Mouse (Mus musculus): ENCODE results near the gene Krtap4-6. TPM values are rescaled to one million over a fixed set of nuclear protein-coding genes. Genes with fewer than 3 reads are reported as not detected.
"Not testable (repeated sequence)": the region's sequence is repeated elsewhere in the genome, so short reads cannot be mapped to it uniquely, and the experiment has no call there.

Krtap4-6 gene
- not detected for total RNA-seq (2021)

GRCm38 (mm10) chr11:99665860-99666259 lies at the start of gene Krtap4-6:
Gene Krtap4-6 (minus strand): TSS chr11:99665960.
- DNase-seq = no peak

DNA sequence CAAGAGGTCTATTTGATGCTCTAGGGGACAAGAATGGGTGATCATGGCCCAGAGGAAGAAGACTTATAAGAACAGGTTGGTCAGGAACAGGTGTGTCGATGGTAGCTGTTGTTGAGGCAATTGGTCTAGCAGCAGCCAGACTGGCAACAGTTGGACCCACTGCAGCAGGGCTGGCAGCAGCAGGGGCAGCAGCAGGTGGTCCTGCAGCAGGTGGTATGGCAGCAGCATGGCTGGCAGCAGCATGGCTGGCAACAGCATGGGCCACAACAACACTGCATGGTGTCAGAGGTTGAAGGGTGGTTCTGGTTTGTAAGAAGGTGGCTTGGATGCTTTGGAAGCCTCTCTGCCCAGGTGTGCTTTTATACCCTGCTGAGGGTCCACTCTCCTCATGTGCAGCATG lies 24.7 kb upstream of the Krtap4-6 start, which contains the start of gene Gm14190:
Gene Gm14190 (minus strand): TSS at position 278 of the 400 bp plus-strand sequence.
- DNase-seq = no peak

DNA sequence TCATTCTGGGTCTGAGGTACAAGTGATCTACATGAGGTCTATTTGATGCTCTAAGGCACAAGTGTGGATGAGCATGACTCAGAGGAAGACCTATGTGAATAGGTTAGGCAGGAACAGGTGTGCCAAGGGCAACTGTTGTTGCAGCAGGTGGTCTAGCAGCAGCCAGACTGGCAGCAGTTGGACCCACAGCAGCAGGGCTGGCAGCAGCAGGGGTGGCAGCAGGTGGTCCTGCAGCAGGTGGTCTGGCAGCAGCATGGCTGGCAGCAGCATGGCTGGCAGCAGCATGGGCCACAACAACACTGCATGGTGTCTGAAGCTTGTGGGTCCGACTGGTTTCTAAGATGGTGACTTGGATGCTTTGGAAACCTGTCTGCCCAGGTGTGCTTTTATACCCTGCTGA lies 19.5 kb upstream of the Krtap4-6 start:
- DNase-seq = not testable (repeated sequence)

DNA sequence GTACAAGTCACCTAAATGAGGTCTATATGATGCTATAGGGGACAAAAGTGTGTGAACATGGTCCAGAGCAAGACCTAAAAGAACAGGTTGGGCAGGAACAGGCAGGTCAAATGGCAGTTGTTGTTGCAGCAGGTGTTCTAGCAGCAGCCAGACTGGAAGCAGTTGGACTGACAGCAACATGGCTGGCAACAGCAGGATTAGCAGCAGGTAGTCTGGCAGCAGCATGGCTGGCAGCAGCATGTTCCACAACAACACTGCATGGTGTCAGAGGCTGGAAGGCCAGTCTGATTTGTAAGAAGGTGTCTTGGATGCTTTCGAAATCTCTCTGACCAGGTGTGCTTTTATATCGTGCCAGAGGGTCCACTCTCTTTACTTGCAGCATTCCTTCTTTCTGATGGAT lies 17.7 kb upstream of the Krtap4-6 start:
- no peak for DNase-seq

DNA sequence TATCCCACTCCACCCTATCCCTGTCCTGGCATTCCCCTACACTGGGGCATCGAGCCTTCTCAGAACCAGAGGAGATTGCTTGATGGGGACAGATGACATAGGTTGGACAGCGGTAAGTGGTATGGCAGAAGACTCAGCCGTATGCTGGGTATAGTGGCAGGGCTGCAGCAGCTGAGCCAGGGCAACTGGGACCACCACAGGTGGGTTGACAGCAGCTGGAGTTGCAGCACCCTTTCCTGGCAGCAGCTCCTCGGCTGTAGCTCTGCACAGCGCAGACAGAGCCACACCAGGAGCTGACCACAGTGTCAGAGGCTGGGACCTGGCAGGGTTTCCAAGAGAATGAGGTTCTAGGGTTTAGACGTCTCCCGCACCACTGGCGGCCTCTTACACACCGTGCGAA lies 3.0 kb downstream of the Krtap4-6 start:
- no peak for DNase-seq

DNA sequence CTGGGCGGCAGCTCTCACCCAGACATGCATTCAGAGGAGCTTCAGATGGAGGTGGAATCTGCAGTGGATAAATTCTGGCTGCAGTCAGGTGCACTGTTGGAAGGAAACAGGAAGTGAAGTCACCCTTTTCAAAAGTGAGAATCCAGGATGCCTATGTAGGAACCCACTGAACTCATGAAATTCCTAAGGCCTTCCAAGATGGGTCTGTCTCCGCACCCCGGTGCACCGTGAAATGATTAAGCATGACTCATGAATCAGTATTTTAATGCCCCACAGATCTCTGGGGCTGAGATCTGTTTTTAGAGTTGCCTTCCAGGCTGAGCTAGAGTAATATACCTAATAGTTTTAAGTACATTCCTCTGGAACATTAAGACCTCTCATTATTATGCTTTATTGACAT lies 6.5 kb downstream of the Krtap4-6 start:
- no peak for DNase-seq

- DNase-seq = not testable (repeated sequence)
These were observed 7.2 kb downstream of the Krtap4-6 start, which contains the start of gene Gm11563 for GRCm38 (mm10) chr11:99658467-99659010. Gene Gm11563 (minus strand): TSS chr11:99658960.

DNA sequence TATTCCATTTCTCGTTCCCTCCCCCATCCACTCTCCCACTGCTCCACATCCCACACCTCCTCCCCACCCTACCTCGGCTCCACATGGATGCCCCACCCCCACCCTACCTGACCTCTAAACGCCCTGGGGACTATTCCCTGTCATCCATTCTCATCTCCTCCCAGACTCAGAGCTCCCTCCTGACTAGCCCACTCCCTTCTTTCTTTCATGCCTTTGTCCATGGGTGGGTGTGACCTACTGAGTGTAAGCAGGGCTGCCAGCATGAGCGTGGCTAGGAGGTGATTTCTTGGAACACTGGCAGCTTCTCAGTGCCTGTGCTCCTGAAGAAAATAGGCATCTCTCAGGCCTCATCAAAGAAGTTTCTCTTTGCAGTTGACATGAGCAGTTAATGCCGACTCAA lies 8.7 kb downstream of the Krtap4-6 start:
- DNase-seq = no peak

GRCm38 (mm10) chr11:99650136-99650535 lies 15.6 kb downstream of the Krtap4-6 start, which contains the start of gene Gm11555:
Gene Gm11555 (minus strand): TSS chr11:99650236.
- no peak for DNase-seq

DNA sequence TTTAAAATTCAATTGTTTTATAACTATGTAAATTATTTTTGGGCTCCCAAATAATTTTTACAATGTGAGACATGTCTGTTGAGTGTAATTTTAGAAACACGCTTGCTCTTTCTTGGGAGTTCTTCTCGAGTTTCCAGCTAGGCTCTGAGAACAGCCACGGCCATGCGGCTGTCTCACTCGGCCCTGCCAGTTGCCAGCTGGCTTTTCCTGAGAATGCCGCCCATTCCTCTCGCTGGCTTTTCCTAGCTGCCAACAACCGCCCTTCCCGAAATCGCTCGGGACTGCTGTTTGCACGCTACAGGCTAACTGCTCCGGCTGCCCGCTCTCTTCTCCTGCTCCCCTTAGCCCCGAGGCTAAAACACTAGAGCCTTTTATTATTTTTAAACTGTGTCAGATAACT lies 19.3 kb downstream of the Krtap4-6 start:
- no peak for DNase-seq

DNA sequence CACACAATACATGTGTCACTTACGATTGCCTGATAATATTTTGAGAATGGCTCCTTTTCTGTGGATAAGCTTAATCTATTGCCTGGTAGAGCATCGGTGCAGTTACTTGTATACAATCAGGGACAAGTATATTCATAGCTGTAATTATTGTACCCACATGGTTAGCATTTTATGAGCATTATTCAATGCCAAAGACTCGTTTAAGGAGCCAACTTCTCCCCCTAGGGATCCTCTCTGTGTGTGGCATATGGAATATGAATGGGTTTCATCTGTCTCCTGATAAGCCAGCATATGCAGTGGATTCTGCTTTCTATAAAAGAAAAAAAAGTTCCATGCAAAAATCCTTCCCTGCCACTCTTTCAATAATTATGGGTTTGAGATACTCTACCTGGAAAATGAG lies 21.4 kb downstream of the Krtap4-6 start:
- no peak for DNase-seq

- not testable (repeated sequence) for DNase-seq
These were observed 22.1 kb downstream of the Krtap4-6 start, which contains the start of gene Krtap4-7 for GRCm38 (mm10) chr11:99643635-99644139. Gene Krtap4-7 (minus strand): TSS chr11:99644089.

DNA sequence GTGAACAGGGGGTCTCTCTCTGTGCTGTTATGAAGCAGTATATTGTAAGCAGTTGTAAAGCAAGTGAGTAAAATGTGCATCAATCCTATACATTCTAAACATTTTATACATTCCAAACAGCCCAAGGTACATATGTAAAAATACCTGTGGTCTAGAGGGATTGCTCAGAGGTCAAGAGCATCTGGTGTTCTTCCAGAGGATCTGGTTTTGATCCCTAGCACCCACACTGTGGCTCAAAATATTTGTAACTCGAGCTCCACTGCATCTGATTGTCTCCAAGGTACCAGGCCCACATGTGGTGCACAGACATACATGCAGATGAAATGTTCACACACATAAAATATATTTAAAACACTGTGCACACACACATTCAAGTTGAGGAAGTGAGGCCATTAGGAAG lies 24.8 kb downstream of the Krtap4-6 start:
- no peak for DNase-seq

DNA sequence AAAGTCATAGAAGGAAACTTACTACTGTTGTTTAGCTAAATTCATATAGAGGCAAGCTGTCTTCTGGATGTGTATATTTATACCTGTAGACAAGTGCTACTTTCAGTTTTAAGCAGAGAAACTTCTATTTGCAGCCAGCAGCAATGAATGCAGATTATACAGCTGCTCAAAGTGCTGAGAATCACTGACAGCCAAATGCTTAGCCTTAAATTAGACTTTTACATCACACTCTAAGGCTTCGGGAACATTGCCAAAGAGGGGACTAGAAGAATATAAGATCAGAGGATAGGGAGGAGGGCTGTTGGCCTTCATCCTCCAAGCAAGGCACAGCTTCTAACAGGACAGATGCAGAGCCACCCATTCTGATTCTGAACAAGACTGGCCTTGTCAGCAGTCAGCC lies 28.7 kb downstream of the Krtap4-6 start:
- DNase-seq = no peak

DNA sequence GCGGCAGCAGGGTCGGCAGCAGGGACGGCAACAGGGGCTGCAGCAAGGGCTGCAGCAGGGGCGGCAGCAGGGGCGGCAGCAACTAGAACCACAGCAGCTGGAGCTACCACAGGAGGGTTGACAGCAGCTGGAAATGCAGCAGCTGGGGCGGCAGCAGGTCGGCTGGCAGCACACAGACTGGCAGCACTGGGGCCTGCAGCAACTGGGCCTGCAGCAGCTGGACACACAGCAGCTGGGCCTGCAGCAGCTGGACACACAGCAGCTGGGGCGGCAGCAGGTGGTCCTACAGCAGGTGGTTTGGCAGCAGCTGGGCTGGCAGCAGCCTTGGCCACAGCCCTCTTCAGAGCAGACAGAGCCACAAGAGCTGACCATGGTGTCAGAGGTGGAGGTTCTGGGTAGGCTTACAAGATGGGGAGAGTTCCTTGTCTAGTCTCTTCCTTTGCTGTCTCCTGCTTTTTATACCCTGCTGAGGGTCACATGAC lies 31.1 kb downstream of the Krtap4-6 start, which contains the start of gene Krtap4-2:
Gene Krtap4-2 (minus strand): TSS at position 432 of the 482 bp plus-strand sequence.
- no peak for DNase-seq

DNA sequence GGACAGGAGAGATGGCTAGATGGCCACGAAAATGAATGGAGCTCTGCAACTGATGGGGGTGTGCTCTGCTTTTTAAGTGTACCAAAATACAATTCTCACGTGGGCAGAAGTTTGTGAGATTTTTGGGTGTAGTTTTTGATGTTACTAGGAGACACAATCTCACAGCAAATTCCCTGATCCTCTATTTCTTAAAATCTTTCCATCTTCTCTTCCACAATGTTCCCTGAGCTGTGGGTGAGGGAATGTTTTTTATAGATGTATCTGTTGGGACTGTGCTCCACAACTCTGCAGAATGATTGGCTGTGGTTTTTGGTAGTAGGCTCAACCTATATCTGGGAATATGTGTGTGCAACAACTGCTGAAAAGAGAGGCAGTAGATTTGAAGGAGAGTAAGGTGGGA lies 32.5 kb downstream of the Krtap4-6 start:
- no peak for DNase-seq

DNA sequence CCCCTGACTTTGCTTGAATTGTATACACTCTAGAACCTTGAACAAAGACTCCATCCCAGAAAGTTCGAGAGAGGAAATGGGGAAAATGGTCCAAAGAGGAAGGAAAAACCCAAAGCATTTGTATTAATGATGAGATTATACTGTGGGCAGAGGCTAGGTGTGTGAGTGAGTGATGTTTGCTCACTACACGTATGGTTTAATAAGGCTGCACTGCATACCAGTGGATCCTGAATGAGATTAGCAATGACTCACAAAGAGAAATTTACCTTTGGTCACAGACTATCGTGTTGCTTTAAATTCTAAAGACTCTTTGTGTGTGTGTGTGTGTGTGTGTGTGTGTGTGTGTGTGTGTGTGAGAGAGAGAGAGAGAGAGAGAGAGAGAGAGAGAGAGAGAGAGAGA lies 34.9 kb downstream of the Krtap4-6 start:
- no peak for DNase-seq

DNA sequence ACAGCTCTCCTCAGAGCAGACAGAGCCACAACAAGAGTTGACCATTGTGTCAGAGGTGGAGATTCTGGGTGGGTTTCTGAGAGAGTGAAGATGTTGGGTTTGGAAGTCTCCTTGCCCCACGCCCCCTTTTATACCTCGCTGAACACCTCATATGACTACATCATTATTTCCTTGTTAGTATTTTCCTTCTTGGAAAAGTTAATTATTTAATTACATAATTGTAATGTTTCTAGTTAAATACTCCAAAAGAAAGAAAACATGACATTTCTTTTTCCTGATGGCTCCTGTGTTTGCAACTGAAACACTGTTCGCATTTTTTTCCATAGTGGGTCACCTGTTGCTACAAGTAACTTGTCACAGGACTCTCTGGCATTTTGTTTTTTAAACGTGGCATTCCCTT lies 37.6 kb downstream of the Krtap4-6 start, which contains the start of gene Krtap4-1:
Gene Krtap4-1 (minus strand): TSS at position 101 of the 400 bp plus-strand sequence.
- DNase-seq = no peak

DNA sequence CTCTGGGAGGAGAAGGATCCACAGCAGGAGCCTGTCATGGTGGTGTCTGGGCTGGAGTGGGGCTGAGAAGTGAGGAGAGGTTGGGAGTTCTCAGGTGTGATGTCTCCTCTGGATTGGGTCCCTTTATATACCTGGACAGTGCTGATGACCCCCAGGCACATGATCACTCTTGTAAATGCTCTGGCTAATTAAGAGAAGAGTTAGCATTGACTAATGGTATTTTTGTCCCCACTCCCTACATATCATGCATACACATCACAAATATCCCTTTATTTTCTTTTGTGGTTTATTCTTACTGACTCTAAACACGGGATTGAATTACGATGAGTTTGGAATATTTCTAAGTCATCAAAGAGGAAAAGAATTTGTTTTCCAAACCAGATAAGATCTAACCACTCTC lies 45.4 kb downstream of the Krtap4-6 start, which contains the start of gene Gm11562:
Gene Gm11562 (minus strand): TSS at position 101 of the 400 bp plus-strand sequence.
- no peak for DNase-seq

Other genes with a start within 250 kb of the Krtap4-6 start
- gene Krt12, start 243.7 kb downstream of the Krtap4-6 start, total RNA-seq (2021) = not detected
- gene Krt20, start 227.8 kb downstream of the Krtap4-6 start, total RNA-seq (2021) = under 1 TPM; 0.21 to 0.79 TPM
- gene Krt23, start 172.8 kb downstream of the Krtap4-6 start, total RNA-seq (2021) = not detected
- not detected for gene Krt39, start 144.6 kb downstream of the Krtap4-6 start, total RNA-seq (2021)
- gene Krt40, start 122.8 kb downstream of the Krtap4-6 start, total RNA-seq (2021) = not detected
- not detected for gene Krtap3-3, start 115.1 kb downstream of the Krtap4-6 start, total RNA-seq (2021)
- gene Krtap3-2, start 109.1 kb downstream of the Krtap4-6 start, total RNA-seq (2021) = not detected
- gene Gm11939, start 106.5 kb downstream of the Krtap4-6 start, total RNA-seq (2021) = not detected
- not detected for gene Krtap3-1, start 99.3 kb downstream of the Krtap4-6 start, total RNA-seq (2021)
- not detected for gene Krtap1-5, start 84.9 kb downstream of the Krtap4-6 start, total RNA-seq (2021)
- not detected for gene Krtap1-4, start 82.3 kb downstream of the Krtap4-6 start, total RNA-seq (2021)
- not detected for gene Krtap1-3, start 74.6 kb downstream of the Krtap4-6 start, total RNA-seq (2021)
- gene Krtap9-3, start 67.9 kb downstream of the Krtap4-6 start, total RNA-seq (2021) = not detected
- gene Gm11938, start 62.7 kb downstream of the Krtap4-6 start, total RNA-seq (2021) = not detected
- gene Gm11937, start 55.8 kb downstream of the Krtap4-6 start, total RNA-seq (2021) = not detected
- gene Krtap2-4, start 51.1 kb downstream of the Krtap4-6 start, total RNA-seq (2021) = not detected
- not detected for gene Gm11562, start 45.5 kb downstream of the Krtap4-6 start, total RNA-seq (2021)
- gene Krtap4-1, start 37.7 kb downstream of the Krtap4-6 start, total RNA-seq (2021) = not detected
- gene Krtap4-2, start 30.9 kb downstream of the Krtap4-6 start, total RNA-seq (2021) = not detected
- not detected for gene Krtap4-7, start 21.9 kb downstream of the Krtap4-6 start, total RNA-seq (2021)
- gene Gm11555, start 15.7 kb downstream of the Krtap4-6 start, total RNA-seq (2021) = not detected
- gene Gm11563, start 7.0 kb downstream of the Krtap4-6 start, total RNA-seq (2021) = not detected
- not detected for gene Gm14190, start 24.8 kb upstream of the Krtap4-6 start, total RNA-seq (2021)
- gene Gm14180, start 68.3 kb upstream of the Krtap4-6 start, total RNA-seq (2021) = not detected
- not detected for gene Gm11595, start 107.0 kb upstream of the Krtap4-6 start, total RNA-seq (2021)
- gene Krtap4-8, start 114.7 kb upstream of the Krtap4-6 start, total RNA-seq (2021) = not detected
- not detected for gene Krtap4-9, start 119.2 kb upstream of the Krtap4-6 start, total RNA-seq (2021)
- not detected for gene Gm11596, start 127.5 kb upstream of the Krtap4-6 start, total RNA-seq (2021)
- gene Gm11569, start 133.0 kb upstream of the Krtap4-6 start, total RNA-seq (2021) = not detected
- not detected for gene Gm11554, start 138.5 kb upstream of the Krtap4-6 start, total RNA-seq (2021)
- gene Krtap4-13, start 143.9 kb upstream of the Krtap4-6 start, total RNA-seq (2021) = not detected
- gene Gm11564, start 149.7 kb upstream of the Krtap4-6 start, total RNA-seq (2021) = not detected
- not detected for gene 2300003K06Rik, start 172.1 kb upstream of the Krtap4-6 start, total RNA-seq (2021)
- not detected for gene Krtap4-16, start 185.6 kb upstream of the Krtap4-6 start, total RNA-seq (2021)
- not detected for gene Gm11568, start 192.0 kb upstream of the Krtap4-6 start, total RNA-seq (2021)
- not detected for gene Gm11559, start 198.5 kb upstream of the Krtap4-6 start, total RNA-seq (2021)
- not detected for gene Krtap9-1, start 207.4 kb upstream of the Krtap4-6 start, total RNA-seq (2021)
- not detected for gene Gm11567, start 213.2 kb upstream of the Krtap4-6 start, total RNA-seq (2021)
- gene Krtap31-1, start 242.0 kb upstream of the Krtap4-6 start, total RNA-seq (2021) = not detected
- not detected for gene Gm11565, start 248.8 kb upstream of the Krtap4-6 start, total RNA-seq (2021)